Mouse (Mus musculus) urinary bladder, adult 2 months (tissue): ENCODE measurements around the gene Uba7. TPM values are rescaled to one million over a fixed set of nuclear protein-coding genes. Genes with fewer than 3 reads are reported as not detected.

Experiments used
- DNase-seq: peaks from one replicate; pipeline ENCODE4 v3.0.0; 2022; ENCODE audit warnings: low spot score
- polyA plus RNA-seq: library from polyadenylated mRNA; depleted of rRNA; stranded (reverse); fragments of >200 nt; gene quantifications from 2 replicates; pipeline ENCODE4 v1.2.3, GENCODE M21; 2012; rRNA removed

Gene Uba7
- polyA plus RNA-seq = 62.1 and 75.1 TPM in 2 replicates

DNA sequence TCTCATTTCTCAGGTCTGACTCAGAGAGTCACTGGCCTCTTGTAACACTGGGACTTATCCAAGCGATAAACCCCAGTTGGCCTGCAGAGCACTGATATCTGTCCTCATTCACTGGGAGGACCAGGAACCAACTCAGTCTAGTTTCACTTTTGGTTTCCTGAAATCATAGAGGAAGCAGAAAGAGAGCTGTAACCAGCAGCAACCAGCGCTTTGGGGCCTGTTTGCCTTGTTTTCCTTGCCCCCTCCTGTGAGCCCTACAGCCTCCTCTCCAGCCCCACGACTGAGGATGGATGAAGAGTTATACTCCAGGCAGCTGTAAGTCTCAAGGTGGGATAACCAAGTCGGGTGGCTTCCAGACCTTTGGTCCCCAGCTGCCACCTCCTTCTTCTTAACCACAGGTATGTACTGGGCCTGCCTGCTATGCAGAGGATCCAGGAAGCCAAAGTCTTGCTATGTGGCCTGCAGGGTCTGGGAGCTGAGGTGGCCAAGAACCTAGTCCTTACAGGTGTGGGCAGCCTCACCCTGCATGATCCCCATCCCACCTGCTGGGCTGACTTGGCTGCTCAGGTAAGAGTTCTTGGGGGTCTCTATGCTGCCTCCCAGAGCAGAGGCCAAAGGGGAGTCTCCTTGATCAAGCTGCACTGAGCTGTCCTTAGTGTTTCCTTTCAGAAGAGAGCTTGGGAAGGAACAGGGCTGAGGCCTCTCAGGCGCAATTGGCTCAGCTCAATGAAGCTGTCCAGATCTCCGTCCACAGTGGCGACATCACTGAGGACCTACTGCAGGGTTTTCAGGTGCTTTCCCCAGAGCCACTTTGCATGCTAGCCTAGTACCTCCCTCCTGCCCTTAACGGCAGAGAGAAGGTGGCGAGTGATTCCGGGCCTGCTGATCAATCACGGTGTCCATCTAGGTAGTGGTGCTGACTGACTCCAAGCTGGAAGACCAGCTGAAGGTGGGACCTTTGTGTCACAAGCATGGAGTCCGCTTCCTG, at the start of gene Uba7:
TSS of gene Uba7 (plus strand) at position 107 of the 988 bp plus-strand sequence.
- DNase-seq = no peak

DNA sequence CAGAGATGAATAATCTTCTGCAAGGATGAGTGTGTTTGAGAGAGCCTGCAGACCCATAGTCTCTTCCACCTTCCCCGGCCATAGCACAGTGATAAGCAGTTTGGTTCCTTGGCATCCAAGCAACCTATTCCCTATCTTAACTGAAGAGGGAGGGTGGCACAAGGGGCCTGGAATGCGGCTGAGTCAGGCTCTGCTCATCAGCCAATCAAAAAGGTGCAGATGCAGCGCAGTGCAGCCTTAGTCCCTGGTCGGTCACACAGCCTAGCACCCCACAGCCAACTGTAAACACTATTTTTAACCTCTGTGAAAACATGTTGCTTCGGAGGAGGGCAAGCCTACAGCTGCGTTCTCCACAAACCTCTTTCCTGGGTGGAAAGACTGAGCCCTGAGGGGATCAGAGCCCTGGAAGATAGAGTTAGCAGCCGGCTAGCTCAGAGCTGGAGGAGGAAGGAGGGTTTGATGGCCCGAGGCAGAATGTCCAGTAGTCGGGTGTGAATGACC, 48.3 kb upstream of the Uba7 start:
- no peak for DNase-seq

DNA sequence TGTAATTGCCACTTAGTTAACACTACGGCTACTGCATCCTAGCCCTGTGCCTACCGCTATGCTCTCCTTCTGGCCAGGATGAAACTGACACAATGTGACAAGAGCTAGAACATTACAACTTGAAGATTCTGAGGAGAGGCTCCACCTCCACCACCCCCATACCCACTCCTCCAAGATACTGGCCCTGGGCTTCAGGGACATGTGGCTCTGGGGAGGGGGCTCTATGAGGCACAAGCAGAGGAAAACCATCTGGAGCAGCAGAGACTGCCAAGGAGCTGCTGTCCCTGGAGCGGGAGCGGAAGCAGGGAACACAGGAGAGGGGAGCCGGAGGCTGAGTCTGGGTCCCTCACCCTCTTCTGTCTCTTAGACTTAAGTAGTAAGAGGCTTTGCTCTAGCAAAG, 47.6 kb upstream of the Uba7 start:
- no peak for DNase-seq

DNA sequence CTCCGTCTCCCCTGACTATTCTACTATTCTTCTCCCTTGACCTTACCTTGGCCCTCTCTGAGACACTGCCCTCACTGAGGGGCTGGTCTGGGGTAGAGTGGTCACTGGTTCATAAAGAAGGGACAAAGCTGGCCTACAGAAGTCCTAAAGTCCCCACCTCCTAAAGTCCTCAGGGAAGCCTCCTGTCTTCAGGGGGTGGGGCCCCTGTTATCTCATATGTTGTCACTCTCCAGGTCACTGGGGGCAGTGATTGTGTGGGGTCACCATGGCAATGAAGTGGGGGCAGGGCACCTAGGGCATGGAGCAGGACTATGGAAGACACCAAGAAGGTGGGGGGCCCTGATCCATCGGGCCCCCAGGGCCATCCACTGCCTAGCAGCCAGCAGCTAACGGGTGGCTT, 47.1 kb upstream of the Uba7 start, which contains the start of gene Actl11:
TSS of gene Actl11 (plus strand) at position 301 of the 400 bp plus-strand sequence.
- no peak for DNase-seq

DNA sequence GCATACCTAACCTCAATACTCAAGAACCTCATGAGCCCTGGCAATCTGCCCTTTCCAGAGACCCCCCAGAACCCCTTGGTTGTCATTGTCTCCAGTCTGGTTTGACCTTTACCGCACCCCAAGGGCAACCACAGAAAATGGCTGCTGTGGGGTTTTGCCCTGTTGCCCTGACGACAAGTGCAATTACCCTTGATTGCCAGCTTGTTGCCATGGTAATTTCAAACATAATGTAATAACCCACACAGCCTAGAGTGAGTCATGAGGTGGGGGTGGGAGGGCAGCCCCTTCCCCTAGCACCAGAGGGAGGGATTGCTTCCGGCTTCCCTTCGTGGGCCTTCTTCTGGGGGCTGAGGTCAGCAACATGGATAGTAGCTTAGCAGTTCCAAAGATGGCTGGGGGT, 43.1 kb upstream of the Uba7 start:
- no peak for DNase-seq

DNA sequence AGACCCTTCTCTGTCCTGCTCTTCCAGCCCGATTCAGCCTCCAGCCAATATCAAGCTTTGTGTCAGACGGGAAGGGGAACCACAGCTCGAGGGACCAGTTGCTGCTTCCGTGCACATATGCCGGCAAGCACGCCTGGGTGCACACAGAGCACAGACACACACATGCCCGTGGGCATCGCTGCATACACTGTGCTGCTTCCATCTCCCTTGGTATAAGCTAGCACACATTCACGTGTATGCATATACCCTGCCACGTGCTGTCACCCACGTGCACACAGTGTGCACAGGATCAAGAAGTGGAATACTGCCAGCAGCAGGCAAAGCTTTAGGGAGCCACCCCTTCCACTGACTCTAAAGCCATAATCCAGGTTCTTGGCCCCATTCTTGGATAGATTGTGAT, 41.2 kb upstream of the Uba7 start:
- no peak for DNase-seq

DNA sequence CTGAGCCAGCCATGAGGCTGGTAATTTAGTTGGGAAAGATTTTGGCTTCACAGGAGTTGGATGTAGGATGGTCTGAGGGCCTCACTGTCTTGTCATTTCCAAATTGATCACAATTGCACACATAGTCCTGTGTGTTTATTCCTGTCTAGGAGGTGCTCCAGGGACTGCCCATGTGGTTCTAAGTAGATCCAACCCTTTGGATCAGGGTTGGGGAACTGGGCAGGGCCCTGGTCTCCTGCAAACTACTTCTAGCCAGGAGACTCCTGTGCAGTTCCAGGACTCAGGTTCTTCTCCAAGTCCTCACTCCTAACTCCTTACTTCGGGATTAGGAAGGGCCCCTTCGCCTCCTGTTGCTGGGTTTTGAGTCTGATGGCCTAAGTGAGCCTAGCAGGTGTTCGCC, 39.9 kb upstream of the Uba7 start, which contains the start of gene Camkv:
TSS of gene Camkv (plus strand) at position 301 of the 400 bp plus-strand sequence.
- no peak for DNase-seq

DNA sequence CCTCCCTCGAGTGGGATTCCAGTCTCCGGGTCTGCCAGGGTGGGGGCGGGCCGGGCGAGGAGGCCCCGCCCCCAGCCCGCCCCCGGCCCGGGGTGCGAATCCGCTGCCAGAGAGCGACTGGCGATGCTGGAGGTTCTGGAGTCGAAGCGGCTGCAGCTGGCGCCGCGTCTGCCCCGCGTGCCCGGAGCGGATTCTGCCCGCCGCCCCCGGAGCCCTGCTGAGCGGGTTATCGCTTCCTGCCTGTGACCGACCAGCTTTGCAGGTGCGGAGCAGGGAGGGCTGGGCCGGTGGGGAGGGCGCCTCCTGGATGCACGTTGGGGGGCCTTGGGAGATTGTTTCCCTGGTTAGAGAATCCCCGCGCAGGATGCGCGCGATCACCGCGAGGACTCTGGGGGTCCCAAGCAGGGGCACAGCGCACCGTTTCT, 39.5 kb upstream of the Uba7 start:
- DNase-seq = no peak

DNA sequence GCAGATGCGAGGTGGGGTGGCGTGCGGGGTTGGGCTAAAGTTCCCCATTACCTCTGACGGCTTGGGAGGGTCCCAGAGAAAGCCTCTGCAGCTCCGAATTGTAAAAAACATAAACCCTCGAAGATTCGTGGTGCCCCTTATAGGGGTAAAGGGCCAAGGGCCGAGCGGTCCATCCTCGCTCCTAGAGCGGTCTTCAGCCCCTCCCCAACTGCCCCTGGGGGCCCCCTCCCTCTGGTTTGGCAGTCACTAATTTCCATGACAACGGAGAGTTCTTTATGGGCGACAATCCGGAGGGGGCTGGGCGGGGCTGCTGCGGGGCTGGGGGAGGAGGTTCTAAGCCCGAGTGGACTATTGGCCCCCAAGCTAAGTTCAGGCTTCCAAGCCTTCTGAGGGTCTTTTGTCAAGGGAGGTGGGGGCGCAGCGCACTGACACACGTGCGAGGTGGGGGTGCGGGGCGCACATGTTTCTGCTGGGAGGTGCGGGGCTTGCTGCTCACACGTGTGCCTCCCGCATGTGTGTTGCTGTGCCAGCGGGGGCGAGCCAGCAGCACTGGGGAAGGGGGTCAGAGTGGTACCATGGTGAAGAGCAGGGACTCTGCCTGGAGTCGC, 39.0 kb upstream of the Uba7 start:
- DNase-seq = no peak

DNA sequence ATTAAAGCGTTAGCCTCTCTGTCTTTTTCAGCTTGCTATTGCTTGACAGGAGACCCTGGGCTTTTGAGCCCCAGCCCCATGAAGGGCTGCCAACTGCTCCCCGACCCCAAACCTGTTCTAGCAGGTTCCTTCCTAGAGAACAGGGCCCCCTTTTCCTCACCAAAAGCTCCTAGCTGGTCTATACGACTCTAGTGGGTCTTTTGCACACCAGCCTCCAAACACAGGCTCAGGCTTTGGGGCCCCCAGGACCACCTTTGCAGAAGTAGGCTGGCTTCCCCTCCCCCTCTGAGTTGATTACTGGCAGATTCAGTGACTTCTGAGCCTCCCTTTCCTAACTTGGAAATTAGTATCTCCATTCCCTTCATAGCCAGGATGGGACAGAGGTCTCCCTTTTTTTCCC, 38.5 kb upstream of the Uba7 start:
- DNase-seq = no peak

DNA sequence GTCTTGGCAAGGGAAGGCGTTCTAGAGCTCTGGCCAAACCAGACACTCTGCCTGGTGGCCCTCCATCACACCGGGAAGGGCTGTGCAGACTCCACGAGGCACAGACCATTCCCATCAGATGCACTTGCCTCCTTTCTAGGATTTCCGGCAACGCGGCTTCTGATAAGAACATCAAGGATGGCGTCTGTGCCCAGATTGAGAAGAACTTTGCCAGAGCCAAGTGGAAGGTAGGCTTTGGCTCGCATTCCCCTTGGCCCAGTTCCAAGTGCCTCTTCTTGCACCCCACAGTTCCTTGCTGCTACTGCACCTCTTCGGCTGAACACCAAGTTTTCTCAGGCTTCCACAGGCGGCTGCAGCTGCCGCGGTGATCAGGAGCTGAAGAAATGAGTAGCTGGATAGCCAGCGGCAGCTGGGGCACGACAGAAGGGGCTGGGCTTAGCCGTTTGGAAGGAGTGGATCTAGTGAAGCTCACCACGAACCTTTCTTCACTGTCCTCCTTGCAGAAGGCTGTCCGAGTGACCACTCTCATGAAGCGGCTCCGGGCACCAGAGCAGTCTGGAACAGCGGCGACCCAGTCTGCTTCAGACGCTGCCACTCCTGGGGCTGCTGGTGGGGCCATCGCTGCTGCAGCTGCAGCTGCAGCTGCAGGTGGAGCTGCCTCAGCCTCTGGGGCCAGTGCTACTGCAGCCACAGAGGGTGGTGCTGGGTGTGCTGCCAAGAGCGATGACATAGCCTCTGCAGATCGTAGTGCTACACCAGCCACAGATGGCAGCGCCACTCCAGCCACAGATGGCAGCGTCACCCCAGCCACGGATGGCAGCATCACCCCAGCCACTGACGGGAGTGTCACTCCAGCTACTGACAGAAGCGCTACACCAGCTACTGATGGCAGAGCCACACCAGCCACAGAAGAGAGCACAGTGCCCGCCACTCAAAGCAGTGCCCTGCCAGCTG, 27.8 kb upstream of the Uba7 start:
- no peak for DNase-seq

DNA sequence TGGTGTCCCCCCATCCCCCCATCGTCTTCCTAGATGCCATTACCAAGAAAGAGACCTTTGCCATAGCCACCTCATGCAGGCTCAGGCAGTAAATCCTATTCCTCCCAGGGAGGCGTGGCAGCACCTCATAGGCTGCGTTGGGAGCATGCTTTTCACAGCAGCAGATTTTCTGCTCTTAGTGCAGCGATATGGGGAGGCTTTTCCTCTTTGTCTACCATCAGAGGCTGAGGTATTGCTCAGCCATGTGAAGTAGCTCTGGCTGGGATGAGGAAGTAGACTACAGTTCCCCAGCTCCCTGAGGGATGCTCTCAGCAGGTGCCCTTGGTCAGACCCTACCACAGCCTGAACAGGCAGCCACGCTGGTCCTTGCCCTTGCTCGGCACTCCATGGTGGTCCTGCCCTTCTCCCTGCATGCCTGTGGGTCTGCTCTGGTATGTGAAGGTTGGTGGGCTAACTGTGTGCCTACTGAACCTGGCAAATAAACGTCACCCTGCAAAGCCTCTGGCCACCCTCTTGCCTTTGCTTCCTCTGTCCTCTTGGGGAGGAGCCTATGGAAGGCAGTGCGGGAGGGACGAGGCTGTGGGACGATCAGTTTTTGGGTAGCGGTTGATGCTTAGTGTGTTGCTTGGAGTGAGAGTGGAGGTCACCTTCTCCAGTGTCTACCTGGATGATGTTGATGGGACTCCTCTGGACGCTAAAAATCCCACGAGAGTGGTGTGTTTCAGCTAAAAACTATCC, 26.0 kb upstream of the Uba7 start:
- no peak for DNase-seq

DNA sequence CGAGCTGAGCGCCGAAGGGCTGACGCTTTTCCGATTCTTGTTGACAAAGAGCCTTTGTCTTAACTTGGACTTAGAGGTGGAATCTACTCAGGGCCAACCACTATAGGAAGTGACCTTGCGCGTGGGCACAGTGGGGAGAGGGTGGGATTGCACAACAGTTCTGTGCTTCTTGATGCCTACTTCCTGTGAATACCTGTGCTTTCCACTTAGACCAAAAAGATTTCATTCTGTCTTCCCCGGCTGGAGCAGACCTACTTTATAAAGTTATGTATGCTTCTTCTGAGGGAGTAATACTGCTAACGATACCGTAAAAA, 25.4 kb upstream of the Uba7 start, which contains the start of gene Traip:
TSS of gene Traip (plus strand) at position 215 of the 314 bp plus-strand sequence.
- no peak for DNase-seq

DNA sequence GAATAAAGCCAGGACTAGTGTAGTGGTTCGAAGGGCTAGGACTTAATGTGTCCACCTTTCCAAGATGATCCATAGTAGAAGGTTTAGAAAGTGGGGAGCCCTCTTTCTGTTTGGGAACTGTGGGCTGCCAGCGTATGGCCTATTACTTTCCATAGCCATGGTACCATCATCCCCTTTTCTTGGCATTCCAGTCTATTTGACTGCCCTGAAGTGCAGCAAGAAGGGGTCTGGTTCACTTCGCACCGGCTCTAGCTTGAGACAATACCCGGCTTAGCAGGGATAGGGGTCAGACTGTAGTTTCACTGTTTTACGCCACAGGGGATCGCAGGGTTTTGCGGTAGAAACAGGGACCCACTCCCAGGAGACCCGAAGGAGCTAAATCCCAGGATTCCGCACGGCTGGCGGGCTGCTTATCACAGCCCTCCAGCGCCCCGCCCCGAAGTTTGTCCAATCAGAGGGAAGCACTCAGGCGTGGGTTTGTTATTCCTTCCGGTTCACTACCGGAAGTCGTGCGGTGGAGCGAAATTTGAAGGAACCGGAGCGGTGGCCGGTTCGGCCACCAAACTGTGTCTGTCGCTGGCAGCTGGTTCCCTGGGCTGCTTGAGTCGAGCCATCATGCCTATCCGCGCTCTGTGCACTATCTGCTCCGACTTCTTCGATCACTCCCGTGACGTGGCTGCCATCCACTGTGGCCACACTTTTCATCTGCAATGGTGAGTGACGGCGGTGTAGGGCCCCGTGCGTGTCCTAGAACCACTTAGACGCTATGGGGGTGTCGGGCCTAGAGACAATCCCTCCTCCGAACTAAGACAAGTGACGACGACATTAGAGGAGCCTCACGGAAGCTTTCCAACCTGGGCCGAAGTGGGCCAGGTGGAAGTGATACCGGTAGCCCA, 24.6 kb upstream of the Uba7 start:
- DNase-seq = peak; percentile 68

DNA sequence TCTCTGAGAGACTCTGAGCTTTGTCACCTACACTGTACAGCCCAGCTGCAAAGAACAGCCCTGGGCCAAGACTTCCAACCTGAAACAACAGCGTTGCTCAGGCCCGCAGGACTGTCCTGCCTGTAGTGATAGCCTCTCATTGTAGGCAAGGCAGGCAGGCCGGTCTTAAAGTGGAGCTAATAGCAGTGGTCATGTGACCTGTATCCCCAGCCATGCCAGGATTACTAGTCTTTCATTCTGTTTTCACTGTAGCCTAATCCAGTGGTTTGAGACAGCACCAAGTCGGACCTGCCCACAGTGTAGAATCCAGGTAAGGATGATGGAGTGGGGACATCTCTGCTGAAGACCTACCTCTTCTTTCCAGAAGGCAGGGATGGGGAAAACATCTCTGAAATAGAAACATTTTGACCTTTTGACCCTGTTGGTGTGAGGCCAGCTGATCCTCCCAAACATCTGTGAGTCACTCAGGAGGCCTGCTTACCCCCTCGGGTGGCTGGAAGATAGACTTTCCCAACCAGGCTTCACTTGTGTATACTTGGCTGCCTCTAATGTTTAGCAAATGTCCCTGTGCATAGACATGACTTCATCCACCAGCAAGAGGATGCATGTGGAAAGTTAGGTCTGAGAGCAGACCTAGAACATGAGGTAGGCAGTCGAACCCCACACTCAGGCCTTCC, 19.6 kb upstream of the Uba7 start:
- no peak for DNase-seq

DNA sequence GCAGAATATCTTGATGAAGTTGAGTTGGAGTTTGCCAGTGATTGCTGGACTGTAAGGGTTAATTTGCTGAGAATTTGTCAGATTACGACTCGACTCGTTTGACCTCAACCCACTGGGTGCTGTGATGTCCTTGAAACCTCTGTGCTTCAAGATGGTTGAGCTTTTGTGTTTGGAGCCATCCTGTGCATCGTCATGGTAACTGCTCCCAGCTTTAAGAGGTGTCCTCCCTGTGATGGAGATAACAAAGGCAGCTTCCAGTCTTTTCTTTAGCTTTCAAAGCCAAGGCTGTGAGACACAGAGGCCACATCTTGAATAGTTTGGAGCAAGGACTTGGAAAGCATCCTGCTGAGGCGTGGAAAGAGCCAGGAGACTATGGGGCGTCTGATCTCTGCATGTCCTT, 18.2 kb upstream of the Uba7 start:
- DNase-seq = no peak

DNA sequence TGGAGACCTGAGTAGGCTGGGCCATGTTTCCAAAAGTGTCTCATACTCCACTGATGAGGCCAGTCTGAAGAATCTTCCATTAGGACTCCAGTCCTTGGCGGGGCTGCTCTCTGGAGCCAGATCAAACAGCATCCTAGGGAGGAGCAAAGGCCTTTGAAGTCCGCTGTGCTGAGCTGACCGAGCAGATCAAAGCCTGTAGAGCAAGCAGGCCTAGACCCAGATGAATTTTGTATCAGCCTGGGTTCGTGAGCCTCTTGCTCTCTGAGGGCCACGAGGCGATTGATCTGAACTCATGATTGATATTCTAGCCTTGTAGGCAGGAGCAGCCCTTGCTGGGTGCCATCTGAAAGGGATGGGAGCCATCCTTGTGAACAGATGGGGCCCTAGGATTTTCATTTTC, 15.4 kb upstream of the Uba7 start:
- no peak for DNase-seq

DNA sequence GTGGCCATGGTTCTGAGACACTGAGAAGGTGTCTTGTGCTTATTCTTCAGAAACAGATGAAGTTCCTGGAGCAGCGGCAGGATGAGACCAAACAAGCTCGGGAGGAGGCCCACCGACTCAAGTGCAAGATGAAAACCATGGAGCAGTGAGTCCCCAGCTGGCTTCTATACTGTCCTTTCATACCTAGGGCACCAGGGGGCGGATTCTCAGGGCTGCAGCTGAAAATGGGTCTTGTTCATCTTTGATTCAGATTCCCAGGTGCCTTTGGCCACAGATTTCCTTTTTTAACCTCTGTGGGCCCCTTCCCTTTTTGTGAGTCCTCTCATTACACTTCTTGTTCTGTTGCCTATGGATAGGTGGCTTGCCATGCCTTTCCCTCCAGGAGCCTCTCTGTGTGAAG, 14.4 kb upstream of the Uba7 start:
- DNase-seq = no peak

DNA sequence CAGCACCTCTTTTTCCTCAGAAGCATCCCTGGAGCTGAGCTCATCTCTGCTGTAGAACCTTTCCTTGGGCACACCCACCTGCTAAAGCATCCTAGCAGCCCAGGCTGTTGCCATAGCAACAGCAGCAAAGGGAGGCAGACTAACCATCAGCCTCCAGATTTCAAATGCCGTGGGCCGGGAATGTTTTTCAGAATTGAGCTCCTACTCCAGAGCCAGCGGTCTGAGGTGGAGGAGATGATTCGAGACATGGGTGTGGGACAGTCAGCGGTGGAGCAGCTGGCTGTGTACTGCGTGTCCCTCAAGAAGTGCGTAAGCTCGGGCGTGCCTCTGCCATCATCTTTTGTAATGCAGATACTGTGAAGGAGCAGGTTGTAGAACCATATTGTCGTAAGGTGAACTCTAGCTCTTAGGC, 13.9 kb upstream of the Uba7 start:
- no peak for DNase-seq
